Mouse (Mus musculus): Measurements from ENCODE around the gene Vdac2. TPM values are rescaled to one million over a fixed set of nuclear protein-coding genes. Genes with fewer than 3 reads are reported as not detected.

Gene Vdac2
- 440 and 530 TPM in 2 replicates for polyA plus RNA-seq (2012)

GRCm38 (mm10) chr14:21824938-21825337, at the start of gene Vdac2:
Gene Vdac2 (plus strand): TSS chr14:21825238.

GRCm38 (mm10) chr14:21848166-21849154, 23.4 kb downstream of the Vdac2 start, which contains the start of gene Comtd1:
Gene Comtd1 (minus strand): TSS chr14:21848977.

Other genes with a start within 250 kb of the Vdac2 start
- 0.52 TPM in 1 of 2 replicates, not detected in the other for gene Dupd1, start 110.7 kb upstream of the Vdac2 start, polyA plus RNA-seq (2012)
- gene Samd8, start 74.7 kb upstream of the Vdac2 start, polyA plus RNA-seq (2012) = 8.0 and 8.3 TPM in 2 replicates
- gene Dusp13, start 74.1 kb upstream of the Vdac2 start, polyA plus RNA-seq (2012) = not detected in 2 replicates
- 42.8 and 50.1 TPM in 2 replicates for gene Comtd1, start 23.7 kb downstream of the Vdac2 start, polyA plus RNA-seq (2012)
- gene Zfp503, start 164.4 kb downstream of the Vdac2 start, polyA plus RNA-seq (2012) = 6.2 and 6.3 TPM in 2 replicates
- gene Lrmda, start 194.5 kb downstream of the Vdac2 start, polyA plus RNA-seq (2012) = 8.4 and 11.3 TPM in 2 replicates